Mouse (Mus musculus): ENCODE results near the gene Camta1. TPM values are rescaled to one million over a fixed set of nuclear protein-coding genes. Genes with fewer than 3 reads are reported as not detected.

The Camta1 gene
- polyA plus RNA-seq, 1 experiment: 1.8 TPM

DNA sequence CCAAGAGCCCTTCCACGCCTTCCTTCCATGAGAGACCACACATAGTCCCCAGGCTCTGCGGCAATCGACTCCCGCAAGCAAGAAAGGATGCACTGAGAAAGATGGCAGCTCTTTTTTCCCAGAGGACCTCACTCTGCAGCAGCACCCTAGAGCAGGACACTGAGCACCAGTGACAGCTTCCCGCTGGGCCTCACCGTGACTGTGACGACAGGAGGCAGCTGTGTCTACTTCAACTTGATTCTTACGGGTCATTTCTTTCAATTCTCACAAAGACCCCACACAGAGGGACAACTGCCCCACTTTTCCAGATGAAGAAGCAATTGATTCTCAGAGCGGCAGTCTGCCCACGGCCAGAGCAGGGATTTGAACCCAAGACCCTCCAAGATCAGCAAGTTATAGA, 516.9 kb downstream of the Camta1 start:
- Histone ChIP-seq H3K9me3 (ENCODE audit: control insufficient read depth, low read length) (peaks cover 27% of the 10 kb centered on the region), H3K36me3 (ENCODE audit: control insufficient read depth) (no peaks in the 10 kb centered on the region), H3K4me3 (replicated peaks) (no peak overlapping the region), H3K4me1 (ENCODE audit: control insufficient read depth) (no peaks in the 10 kb centered on the region), H3K27me3 (ENCODE audit: control insufficient read depth) (no peaks in the 10 kb centered on the region)
- TF ChIP-seq GATA1 (IDR thresholded peaks at IDR 0.05; ENCODE audit: low read length) (no peak), TAL1 (IDR thresholded peaks at IDR 0.05; ENCODE audit: low read length) (no peak)

- Histone ChIP-seq H3K9me3 (ENCODE audit: control insufficient read depth, low read length) (0 out of 2 replicates have a peak, but pooled peaks cover 1% of the 10 kb centered on the region), H3K4me3 (replicated peaks) (no peak overlapping the region), H3K27me3 (ENCODE audit: control insufficient read depth) (no peaks in the 10 kb centered on the region), H3K4me1 (ENCODE audit: control insufficient read depth) (no peaks in the 10 kb centered on the region), H3K36me3 (ENCODE audit: control insufficient read depth) (no peaks in the 10 kb centered on the region)
- TF ChIP-seq TAL1 (IDR thresholded peaks at IDR 0.05; ENCODE audit: low read length) (no peak), GATA1 (IDR thresholded peaks at IDR 0.05; ENCODE audit: low read length) (no peak)
Measured at GRCm38 (mm10) chr4:151339421-151339820, 522.3 kb downstream of the Camta1 start.

- Histone ChIP-seq H3K27me3 (ENCODE audit: control insufficient read depth) (no peaks in the 10 kb centered on the region), H3K36me3 (ENCODE audit: control insufficient read depth) (no peaks in the 10 kb centered on the region), H3K9me3 (ENCODE audit: control insufficient read depth, low read length) (0 out of 2 replicates have a peak, but pooled peaks cover 2% of the 10 kb centered on the region), H3K4me3 (replicated peaks) (no peak overlapping the region), H3K4me1 (ENCODE audit: control insufficient read depth) (no peaks in the 10 kb centered on the region)
- TF ChIP-seq TAL1 (IDR thresholded peaks at IDR 0.05; ENCODE audit: low read length) (no peak), GATA1 (IDR thresholded peaks at IDR 0.05; ENCODE audit: low read length) (no peak)
Measured at GRCm38 (mm10) chr4:151338931-151339330, 522.7 kb downstream of the Camta1 start.

DNA sequence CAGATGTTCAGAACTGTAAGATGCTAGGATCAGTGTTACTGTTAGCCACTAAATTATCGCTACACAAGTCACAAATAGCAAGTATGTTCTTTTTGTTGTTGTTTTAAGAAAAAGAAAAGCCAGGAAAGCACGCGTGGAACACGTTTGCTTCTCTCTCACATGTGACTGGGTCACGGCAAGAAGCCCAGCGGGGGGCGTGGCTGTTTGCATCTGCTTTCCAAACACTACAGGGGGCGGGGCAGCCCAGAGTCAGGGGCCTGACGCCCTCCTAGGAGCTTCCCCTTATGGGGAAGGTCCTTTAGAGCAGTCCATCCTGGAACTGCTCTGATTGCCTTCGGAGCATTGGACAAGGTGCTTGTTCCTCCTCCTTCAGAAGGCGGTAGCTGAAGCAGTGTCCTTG, 524.1 kb downstream of the Camta1 start:
- Histone ChIP-seq H3K4me3 (replicated peaks) (no peak overlapping the region), H3K27me3 (ENCODE audit: control insufficient read depth) (no peaks in the 10 kb centered on the region), H3K4me1 (ENCODE audit: control insufficient read depth) (no peaks in the 10 kb centered on the region), H3K36me3 (ENCODE audit: control insufficient read depth) (no peaks in the 10 kb centered on the region), H3K9me3 (ENCODE audit: control insufficient read depth, low read length) (0 out of 2 replicates have a peak, but pooled peaks cover 3% of the 10 kb centered on the region)
- TF ChIP-seq GATA1 (IDR thresholded peaks at IDR 0.05; ENCODE audit: low read length) (no peak), TAL1 (IDR thresholded peaks at IDR 0.05; ENCODE audit: low read length) (no peak)

GRCm38 (mm10) chr4:151336413-151336812, 525.3 kb downstream of the Camta1 start:
- Histone ChIP-seq H3K4me3 (replicated peaks) (no peak overlapping the region), H3K36me3 (ENCODE audit: control insufficient read depth) (no peaks in the 10 kb centered on the region), H3K27me3 (ENCODE audit: control insufficient read depth) (no peaks in the 10 kb centered on the region), H3K4me1 (ENCODE audit: control insufficient read depth) (no peaks in the 10 kb centered on the region), H3K9me3 (ENCODE audit: control insufficient read depth, low read length) (peaks cover 6% of the 10 kb centered on the region; the same call in 1 of the 2 replicates)
- no peak for TF ChIP-seq GATA1 (IDR thresholded peaks at IDR 0.05; ENCODE audit: low read length)
- no peak for TF ChIP-seq TAL1 (IDR thresholded peaks at IDR 0.05; ENCODE audit: low read length)

DNA sequence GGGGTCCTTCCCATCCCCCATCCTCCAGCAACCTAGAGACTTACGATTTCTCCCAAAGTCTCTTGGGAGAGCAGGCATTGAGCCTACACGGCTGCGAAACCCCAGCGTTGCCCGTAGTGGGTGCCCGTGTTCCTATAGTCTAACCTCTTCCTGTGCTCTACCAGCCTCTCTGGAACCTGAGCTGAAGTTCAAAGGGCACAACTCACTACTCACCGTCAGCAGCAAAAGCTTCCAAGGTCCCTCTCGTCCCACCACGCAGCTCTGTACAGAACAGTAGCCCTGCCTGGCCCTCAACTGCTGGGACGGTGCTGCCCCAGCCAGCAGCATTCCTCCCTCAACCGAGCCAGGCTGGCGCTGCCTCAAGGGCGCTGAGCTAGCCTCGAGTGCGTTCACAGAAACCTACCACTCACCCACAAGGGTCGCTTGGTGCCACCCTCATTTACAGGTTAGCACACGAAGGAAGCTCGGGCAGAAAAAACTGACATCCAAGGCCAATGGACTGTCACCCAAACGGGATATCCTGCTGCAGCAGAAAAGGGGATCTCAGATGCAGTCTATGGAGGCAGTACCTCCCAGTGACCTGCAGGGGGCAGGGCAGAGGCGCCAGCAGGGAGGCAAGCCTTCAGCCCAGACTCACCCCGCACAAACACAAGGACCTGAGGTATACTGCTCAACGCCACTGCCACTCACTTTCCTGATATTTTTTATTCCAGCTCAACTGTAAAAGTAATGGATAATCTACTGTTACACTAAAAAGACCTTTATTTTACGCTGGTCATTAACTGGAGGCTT, 526.5 kb downstream of the Camta1 start:
- TF ChIP-seq TAL1 (IDR thresholded peaks at IDR 0.05; ENCODE audit: low read length) (no peak), GATA1 (IDR thresholded peaks at IDR 0.05; ENCODE audit: low read length) (no peak)
- H3K9me3 ChIP-seq (ENCODE audit: control insufficient read depth, low read length): peaks cover 6% of the 10 kb centered on the region; the same call in 1 of the 2 replicates
- H3K4me3 ChIP-seq (replicated peaks): no peak overlapping the region
- no peaks in the 10 kb centered on the region for H3K4me1 ChIP-seq (ENCODE audit: control insufficient read depth)
- H3K36me3 ChIP-seq (ENCODE audit: control insufficient read depth): no peaks in the 10 kb centered on the region
- H3K27me3 ChIP-seq (ENCODE audit: control insufficient read depth): no peaks in the 10 kb centered on the region

- Histone ChIP-seq H3K4me3 (replicated peaks) (no peak overlapping the region), H3K4me1 (ENCODE audit: control insufficient read depth) (no peaks in the 10 kb centered on the region), H3K9me3 (ENCODE audit: control insufficient read depth, low read length) (peaks cover 6% of the 10 kb centered on the region; the same call in 1 of the 2 replicates), H3K27me3 (ENCODE audit: control insufficient read depth) (no peaks in the 10 kb centered on the region), H3K36me3 (ENCODE audit: control insufficient read depth) (no peaks in the 10 kb centered on the region)
- TF ChIP-seq GATA1 (IDR thresholded peaks at IDR 0.05; ENCODE audit: low read length) (no peak), TAL1 (IDR thresholded peaks at IDR 0.05; ENCODE audit: low read length) (no peak)
Measured at GRCm38 (mm10) chr4:151332074-151332849, 529.4 kb downstream of the Camta1 start.

DNA sequence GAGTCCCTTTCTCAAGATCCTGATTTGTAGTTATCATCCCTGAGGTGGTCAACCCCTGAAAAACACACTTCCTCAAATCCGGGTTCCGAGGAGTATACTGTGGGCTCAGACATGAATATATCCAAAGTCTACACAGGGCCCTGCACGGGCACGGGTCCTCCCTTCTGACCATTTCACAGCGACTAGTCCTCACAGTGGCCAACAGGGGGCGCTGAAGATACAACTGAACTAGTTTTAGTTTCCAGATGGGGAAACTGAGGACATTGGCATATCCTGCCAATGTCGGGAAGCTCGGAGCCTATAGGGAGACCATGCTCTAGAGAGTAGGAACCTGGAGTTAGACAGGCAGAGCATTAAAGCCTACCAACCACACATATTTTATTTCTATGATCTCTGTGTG, 530.7 kb downstream of the Camta1 start:
- Histone ChIP-seq H3K27me3 (ENCODE audit: control insufficient read depth) (no peaks in the 10 kb centered on the region), H3K4me1 (ENCODE audit: control insufficient read depth) (no peaks in the 10 kb centered on the region), H3K36me3 (ENCODE audit: control insufficient read depth) (no peaks in the 10 kb centered on the region), H3K9me3 (ENCODE audit: control insufficient read depth, low read length) (peaks cover 6% of the 10 kb centered on the region; the same call in 1 of the 2 replicates), H3K4me3 (replicated peaks) (no peak overlapping the region)
- no peak for TF ChIP-seq GATA1 (IDR thresholded peaks at IDR 0.05; ENCODE audit: low read length)
- no peak for TF ChIP-seq TAL1 (IDR thresholded peaks at IDR 0.05; ENCODE audit: low read length)

DNA sequence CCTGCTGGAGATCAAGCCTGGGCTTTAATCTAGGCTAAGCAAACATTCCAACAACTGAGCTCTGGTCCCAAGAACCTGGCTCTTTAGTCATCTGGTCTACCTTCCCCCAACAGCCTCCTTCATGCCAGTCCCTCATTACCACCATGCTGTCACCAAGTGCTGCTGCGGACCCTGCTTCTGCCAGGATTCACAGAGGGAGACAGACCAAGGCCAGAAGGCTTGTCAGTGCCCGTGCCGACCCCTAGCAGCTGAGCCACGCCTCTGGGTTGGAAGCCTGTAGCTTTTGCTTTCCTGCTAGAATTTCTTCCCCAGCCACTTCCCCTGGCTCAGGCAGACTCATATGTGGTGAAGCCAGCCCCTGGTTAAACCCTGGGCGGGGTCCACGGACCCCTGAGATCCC, 533.6 kb downstream of the Camta1 start:
- Histone ChIP-seq H3K4me3 (replicated peaks) (no peak overlapping the region), H3K36me3 (ENCODE audit: control insufficient read depth) (no peaks in the 10 kb centered on the region), H3K27me3 (ENCODE audit: control insufficient read depth) (no peaks in the 10 kb centered on the region), H3K4me1 (ENCODE audit: control insufficient read depth) (no peaks in the 10 kb centered on the region), H3K9me3 (ENCODE audit: control insufficient read depth, low read length) (peaks cover 9% of the 10 kb centered on the region; the same call in 1 of the 2 replicates)
- TF ChIP-seq TAL1 (IDR thresholded peaks at IDR 0.05; ENCODE audit: low read length) (no peak), GATA1 (IDR thresholded peaks at IDR 0.05; ENCODE audit: low read length) (no peak)
